Mouse (Mus musculus) megakaryocyte, embryonic 14.5 days (primary cell): ENCODE data around the gene Hirip3.

Experiments used
- FLI1 ChIP-seq: IDR thresholded peaks from 2 replicates; pipeline ENCODE4 v1.6.1; 2012; ENCODE audit warnings: low read length, inconsistent platforms, mixed read lengths
- GATA1 ChIP-seq: IDR thresholded peaks from 3 replicates; pipeline ENCODE4 v1.6.1; 2012; ENCODE audit warnings: mixed read lengths, low read length, inconsistent platforms, borderline replicate concordance

DNA sequence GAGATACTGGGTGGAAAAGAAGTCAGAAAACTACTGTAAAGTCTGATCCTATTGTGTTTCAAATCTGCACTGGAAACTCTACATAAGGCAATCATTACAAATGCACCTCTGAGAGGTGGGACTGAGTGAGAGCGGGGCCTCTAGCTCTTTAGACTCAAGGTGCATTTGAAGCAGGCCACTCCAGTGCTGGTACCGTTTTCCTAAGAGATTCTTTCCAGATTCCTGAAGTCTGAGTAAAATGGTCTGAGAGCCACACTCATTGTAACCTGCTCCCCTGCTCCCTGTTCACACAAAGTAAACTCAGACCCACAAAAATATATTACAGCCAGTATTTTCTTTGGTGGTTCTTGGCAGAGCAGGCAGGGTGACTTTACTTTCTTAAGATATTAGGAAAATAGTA, 5.8 kb downstream of the Hirip3 start:
- TF ChIP-seq GATA1, result no peak
- TF ChIP-seq FLI1, result no peak
